Mouse (Mus musculus) stomach, postnatal 0 days (tissue): Measurements from ENCODE around the gene Sema4g.

Experiments
- CTCF ChIP-seq: IDR thresholded peaks from 2 replicates; pipeline ENCODE4 v1.5.1; 2016; ENCODE audit warnings: antibody characterized with exemption, low read depth, mild to moderate bottlenecking, moderate library complexity
- EP300 ChIP-seq: optimal IDR thresholded peaks from 2 replicates; pipeline ENCODE3; 2016; ENCODE audit warnings: antibody characterized with exemption

GRCm38 (mm10) chr19:44965978-44966377, 22.9 kb upstream of the Sema4g start:
- TF ChIP-seq CTCF (no peak), EP300 (no peak)
